Mouse (Mus musculus): ENCODE measurements around the gene Gm7247. TPM values are rescaled to one million over a fixed set of nuclear protein-coding genes. Genes with fewer than 3 reads are reported as not detected.
"Not testable (repeated sequence)": the region's sequence is repeated elsewhere in the genome, so short reads cannot be mapped to it uniquely, and the experiment has no call there.

The Gm7247 gene
- not detected for total RNA-seq (2021)
- long read RNA-seq, result 0 reads

DNA sequence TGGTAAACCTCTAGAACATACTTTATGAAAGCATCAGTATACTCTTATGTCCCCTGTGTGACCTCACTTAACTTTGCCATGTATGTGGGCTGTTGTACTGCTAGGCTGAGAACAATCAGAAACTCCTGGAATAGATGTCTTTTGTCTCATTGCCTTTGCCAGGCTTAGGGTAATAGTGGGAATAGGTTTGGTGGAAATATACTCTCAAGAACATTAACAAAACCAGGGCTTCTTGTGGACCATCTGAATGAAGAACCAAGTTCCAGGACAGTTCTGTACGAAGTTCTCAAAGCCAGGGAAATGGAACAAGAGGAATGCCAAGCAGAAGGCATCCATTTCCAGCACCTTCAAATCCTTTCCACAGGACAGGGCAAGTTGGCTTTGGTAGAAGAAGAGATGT, at the start of gene Gm7247:
TSS of gene Gm7247 (plus strand) at position 301 of the 400 bp plus-strand sequence.
- DNase-seq (ENCODE audit: low spot score in 2 of 2), result no peak

DNA sequence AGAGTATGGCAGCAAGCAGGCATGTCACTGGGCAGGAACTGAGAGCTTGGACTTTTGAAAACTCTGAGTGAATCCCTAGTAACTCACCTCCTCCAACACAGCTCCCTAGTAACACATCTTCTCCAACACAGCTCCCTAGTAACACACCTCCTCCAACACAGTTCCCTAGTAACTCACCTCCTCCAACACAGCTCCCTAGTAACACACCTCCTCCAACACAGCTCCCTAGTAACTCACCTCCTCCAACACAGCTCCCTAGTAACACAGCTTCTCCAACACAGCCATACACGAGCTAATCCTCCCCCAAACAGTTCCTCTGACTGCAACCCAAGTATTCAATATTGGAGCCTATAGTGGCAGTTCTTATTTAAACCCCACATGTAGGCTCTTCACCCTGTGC, 37.6 kb upstream of the Gm7247 start:
- no peak for DNase-seq (ENCODE audit: low spot score in 2 of 2)

DNA sequence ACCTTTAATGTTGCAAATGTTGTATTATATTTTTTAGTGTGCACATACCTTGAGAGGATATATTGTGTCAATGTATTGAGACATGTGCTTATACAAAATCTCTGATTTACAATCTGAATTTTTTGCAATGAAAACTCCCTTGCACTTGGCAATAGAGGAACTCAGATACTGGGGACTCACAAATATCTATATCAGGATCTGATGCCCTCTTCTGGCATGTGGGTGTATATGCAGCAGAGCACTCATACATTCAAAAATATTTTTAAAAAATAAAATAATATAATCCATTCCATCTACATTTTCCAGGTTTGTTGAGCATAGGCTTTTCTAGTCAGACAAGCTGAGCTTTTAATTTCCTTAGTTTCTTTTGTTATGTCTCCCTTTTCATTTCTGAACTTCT, 15.5 kb upstream of the Gm7247 start:
- no peak for DNase-seq (ENCODE audit: low spot score in 2 of 2)

DNA sequence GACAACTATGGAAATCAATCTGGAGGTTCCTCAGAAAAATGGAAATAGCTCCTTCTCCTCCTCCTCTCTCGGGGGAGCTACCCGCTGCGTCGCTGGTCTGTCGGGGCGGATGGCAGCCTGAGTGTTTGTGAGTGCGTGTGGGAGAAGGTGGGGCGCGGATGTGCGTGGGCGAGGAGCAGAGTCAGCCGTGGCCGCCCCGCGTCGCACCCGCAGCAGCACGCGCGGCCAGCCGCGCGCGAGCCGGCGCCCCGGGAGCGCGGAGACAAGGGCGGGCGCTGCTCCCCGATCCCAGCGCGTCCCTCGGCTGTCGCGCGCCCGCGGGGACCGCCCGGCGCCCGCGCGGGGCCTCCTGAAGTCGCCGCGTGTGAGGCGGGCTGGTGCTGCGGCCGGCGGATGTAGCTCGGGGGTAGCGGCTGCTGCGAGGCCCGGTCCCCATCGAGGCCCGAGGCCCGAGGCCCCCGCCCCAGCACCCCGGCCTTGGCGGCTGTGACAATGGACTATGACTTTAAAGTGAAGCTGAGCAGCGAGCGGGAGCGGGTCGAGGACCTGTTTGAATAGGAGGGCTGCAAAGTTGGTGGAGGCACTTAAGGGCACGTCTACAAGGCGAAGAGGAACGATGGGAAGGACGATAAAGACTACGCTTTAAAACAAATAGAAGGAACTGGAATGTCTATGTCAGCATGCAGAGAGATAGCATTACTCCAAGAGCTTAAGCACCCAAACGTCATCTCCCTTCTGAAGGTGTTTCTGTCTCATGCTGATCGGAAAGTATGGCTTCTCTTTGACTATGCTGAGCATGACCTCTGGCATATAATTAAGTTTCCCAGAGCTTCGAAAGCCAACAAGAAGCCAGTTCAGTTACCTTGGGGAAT, 3.2 kb upstream of the Gm7247 start:
- DNase-seq (ENCODE audit: low spot score in 2 of 2), result peak; percentile 20 to 41

DNA sequence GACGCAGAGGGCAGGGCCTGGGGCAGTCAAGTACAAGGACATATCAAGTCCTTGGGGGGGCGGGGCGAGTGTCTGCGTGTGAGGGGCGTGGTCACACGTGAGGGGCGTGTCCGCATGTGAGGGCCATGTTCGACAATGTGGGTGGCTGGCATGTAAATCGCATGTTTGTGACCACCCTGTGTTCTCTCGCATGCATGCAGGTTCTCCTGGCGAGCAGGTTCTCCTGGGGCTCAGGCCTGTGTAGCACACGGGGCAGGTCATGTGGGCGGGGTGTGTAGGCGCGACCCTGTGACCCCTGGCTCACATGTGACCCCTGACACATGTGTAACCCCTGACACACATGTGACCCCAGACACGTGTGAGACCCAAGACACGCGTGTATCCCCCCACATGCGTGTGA, 21.2 kb downstream of the Gm7247 start:
- DNase-seq (ENCODE audit: low spot score in 2 of 2), result no peak

DNA sequence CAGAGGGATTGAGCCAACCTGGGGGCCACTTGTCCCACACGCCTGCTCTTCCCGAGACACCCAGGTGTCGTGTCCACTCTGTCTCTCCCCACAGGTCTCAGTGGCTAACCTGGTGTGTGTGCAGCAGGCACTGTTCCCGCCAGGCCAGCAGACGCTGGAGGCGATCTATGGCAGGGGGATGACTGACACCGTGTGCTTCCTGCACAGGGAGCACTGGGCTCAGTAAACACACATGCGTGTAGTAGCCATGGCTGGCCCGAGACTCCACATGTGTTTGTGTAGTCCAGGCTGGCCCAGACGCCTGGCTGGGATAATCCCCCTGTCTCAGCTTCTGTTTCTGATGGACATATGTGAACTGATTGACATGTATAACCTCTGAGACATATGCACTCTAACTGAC, 22.8 kb downstream of the Gm7247 start:
- no peak for DNase-seq (ENCODE audit: low spot score in 2 of 2)

DNA sequence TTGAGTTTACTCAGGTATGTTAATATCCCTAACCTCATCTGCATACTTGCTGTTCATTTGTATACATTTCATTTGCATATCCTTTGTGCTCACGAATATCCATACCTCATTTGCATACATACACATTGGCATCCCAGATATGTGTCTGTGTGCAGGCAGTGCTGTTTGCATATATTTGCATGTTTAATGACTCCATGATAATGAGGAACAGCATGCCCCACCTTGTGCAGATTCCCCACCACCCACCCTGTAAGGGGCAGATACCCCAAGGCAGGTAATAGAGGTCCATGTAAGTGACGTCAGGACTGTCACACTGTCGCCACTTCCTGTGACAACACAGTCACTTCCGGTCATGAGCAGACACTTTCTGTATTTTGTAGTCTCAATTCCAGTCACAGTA, 24.2 kb downstream of the Gm7247 start:
- DNase-seq (ENCODE audit: low spot score in 2 of 2), result no peak

- DNase-seq (ENCODE audit: low spot score in 2 of 2), result no peak
These were observed 26.2 kb downstream of the Gm7247 start for GRCm38 (mm10) chr14:51387768-51388167.

DNA sequence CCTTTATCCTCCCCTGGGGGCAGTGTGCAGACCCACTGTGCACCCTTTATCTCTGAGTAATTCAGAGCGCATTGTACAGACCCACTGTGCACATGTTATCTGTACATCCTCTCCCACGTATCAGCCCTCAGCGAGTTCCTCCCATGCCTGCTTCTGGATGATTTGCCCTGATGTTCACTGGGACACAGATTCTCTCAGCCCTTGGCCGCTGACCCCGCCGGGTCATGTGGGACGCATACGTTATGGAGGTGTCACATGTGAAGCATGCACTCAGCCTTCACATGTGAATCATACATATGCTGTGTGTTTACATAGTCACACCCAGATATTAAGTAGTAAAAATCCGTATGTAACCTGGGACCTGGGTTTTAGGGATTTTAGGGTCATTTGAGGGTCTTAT, 26.7 kb downstream of the Gm7247 start:
- DNase-seq (ENCODE audit: low spot score in 2 of 2), result no peak

GRCm38 (mm10) chr14:51410520-51410919, 49.0 kb downstream of the Gm7247 start, which contains the start of gene Vmn2r88:
Gene Vmn2r88 (plus strand): TSS chr14:51410820.
- no peak for DNase-seq (ENCODE audit: low spot score in 2 of 2)

DNA sequence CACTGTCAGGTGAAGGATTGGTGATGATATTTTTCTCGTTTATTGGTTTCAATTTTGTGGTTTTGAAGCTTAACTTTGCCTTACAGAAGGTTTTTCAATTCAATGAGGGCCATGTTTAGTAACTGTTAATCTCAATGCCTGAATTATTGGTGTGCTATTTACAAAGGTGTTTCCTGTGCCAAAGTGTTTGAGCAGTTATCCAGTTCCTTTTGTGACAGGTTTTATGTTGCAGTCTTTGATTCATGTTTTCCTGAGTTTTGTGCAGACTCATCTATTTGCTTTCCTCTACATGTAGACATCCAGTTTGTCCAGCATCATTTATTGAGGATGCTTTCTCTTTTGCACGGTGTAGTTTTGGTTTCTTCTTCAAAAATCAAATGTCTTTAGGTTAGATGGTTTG, 62.3 kb downstream of the Gm7247 start:
- no peak for DNase-seq (ENCODE audit: low spot score in 2 of 2)

GRCm38 (mm10) chr14:51430138-51430537, 68.6 kb downstream of the Gm7247 start:
- DNase-seq (ENCODE audit: low spot score in 2 of 2), result not testable (repeated sequence)

DNA sequence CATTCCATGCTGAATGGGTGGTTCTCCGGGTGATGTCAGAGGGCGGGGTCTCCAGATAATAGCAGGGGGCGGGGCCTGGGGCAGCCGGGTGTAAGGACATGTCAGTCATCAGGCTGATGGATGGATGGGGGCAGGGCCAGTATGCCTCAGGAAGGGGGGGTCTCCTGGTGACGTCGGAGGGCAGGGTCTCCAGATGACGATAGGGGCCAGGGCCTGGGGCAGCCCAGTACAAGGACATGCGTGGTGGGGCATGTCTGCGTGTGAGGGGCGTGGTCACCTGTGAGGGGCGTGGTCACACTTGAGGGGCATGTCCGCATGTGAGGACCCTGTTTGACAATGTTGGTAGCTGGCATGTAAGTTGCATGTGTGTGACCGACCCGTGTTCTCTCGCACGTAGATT, 73.0 kb downstream of the Gm7247 start:
- DNase-seq (ENCODE audit: low spot score in 2 of 2), result no peak

- no peak for DNase-seq (ENCODE audit: low spot score in 2 of 2)
These were observed 73.5 kb downstream of the Gm7247 start for GRCm38 (mm10) chr14:51435020-51435419.

DNA sequence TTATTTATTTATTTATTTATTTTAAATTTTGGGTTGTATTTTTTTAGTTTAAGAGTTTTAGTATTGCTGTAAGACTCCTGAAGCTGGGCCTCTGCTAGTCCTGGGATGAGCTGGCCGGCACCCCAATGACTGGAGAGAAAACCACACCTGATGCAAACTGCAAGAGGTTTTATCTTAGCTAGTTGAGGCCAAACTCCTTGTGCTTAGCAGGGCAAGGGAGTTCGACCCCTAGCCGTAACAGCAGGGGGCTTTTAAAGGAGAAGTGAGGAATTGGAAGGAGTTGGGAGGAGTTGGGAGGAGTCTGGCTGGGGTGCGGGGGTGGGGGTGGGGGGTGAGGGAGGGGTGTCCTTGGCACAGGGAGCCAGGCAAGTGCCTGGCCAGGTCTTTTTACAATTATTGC, 77.4 kb downstream of the Gm7247 start:
- DNase-seq (ENCODE audit: low spot score in 2 of 2), result no peak

GRCm38 (mm10) chr14:51451557-51451956, 90.0 kb downstream of the Gm7247 start, which contains the start of gene Vmn2r89:
Gene Vmn2r89 (plus strand): TSS chr14:51451857.
- DNase-seq (ENCODE audit: low spot score in 2 of 2), result not testable (repeated sequence)

GRCm38 (mm10) chr14:51480278-51480677, 118.7 kb downstream of the Gm7247 start:
- DNase-seq (ENCODE audit: low spot score in 2 of 2), result not testable (repeated sequence)

GRCm38 (mm10) chr14:51481332-51482015, 119.9 kb downstream of the Gm7247 start:
- DNase-seq (ENCODE audit: low spot score in 2 of 2), result not testable (repeated sequence)

DNA sequence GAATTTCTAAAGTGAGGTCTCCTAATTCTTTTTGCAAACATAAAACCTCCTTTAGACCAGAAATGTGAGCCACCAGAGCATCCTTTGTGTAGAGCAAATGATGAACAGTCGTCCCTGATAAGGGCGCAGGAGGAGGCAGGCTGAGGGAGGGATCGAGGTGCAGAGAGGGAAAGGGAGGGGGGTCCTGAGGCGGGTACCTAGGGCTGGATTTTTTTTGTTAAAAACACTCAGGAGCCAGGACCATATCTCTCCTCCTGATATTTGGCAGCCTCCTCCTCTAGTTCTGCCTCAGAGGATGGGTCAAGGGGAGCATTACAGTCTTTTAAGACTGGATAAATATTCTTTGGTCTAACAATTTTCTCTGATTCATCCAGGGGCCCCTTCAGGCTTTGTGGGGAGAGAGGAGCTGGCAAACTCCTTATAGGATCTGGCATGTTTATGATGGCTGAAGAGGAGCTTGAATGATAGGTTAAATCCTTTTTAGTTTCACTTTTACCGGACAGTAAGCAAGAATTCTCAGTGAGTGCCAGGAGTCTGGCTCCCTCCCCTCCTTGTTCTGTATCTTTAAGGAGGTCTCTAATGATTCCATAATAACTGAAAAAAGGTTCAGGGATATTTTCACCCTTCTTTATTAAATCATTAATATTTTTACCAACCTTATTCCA, 120.6 kb downstream of the Gm7247 start:
- DNase-seq (ENCODE audit: low spot score in 2 of 2), result no peak

DNA sequence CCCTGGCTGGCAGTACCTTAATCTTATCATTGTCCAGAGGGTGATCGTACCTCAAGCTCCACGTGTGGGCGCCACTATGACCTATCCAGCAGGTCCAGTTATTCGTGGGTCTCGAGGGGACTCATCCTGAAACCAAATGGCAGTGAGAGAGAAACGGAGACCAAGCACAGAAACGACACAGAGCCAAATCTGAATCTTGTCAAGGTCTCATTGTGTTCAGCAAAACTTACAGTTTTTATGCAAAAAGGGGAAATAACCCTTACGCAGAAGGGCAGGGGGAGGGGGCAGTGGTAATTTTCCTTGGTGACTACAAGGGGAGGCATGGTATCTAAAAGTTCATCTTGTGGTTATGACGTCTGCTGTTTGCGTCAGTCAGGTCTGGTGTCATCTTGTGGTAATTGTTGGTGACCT, 121.4 kb downstream of the Gm7247 start:
- not testable (repeated sequence) for DNase-seq (ENCODE audit: low spot score in 2 of 2)

GRCm38 (mm10) chr14:51483671-51484070, 122.1 kb downstream of the Gm7247 start:
- DNase-seq (ENCODE audit: low spot score in 2 of 2), result no peak

- DNase-seq (ENCODE audit: low spot score in 2 of 2), result no peak
These were observed 124.6 kb downstream of the Gm7247 start for GRCm38 (mm10) chr14:51486111-51486510.
